Mouse (Mus musculus) embryonic facial prominence, embryonic 13.5 days (tissue): ENCODE measurements around the gene Tkt. TPM values are rescaled to one million over a fixed set of nuclear protein-coding genes. Genes with fewer than 3 reads are reported as not detected.

Experiments used
- ATAC-seq: fragments of 200-750 bp; cut with Nextera tagmentation; 2 replicates; pipeline ENCODE4 v1.8.0; 2017; ENCODE audit warnings: low read depth; ENCODE audit not compliant: insufficient number of reproducible peaks, insufficient read depth, low FRiP score, low TSS enrichment
- H3K27ac ChIP-seq: fragments of 300-500 bp; sonication (generic); 2 replicates; pipeline ENCODE4 v1.5.1; 2015; ENCODE audit warnings: moderate library complexity, mild to moderate bottlenecking, inconsistent platforms
- H3K27me3 ChIP-seq: fragments of 300-500 bp; sonication (generic); 2 replicates; pipeline ENCODE4 v1.6.1; 2015; ENCODE audit warnings: mild to moderate bottlenecking, inconsistent platforms
- H3K36me3 ChIP-seq: fragments of 300-500 bp; sonication (generic); 2 replicates; pipeline ENCODE4 v1.6.1; 2015; ENCODE audit warnings: mild to moderate bottlenecking, inconsistent platforms
- H3K4me1 ChIP-seq: fragments of 300-500 bp; sonication (generic); 2 replicates; pipeline ENCODE4 v1.6.1; 2015; ENCODE audit warnings: inconsistent platforms
- H3K4me2 ChIP-seq: fragments of 300-500 bp; sonication (generic); 2 replicates; pipeline ENCODE4 v1.6.1; 2015; ENCODE audit warnings: moderate library complexity, mild to moderate bottlenecking, inconsistent platforms
- H3K4me3 ChIP-seq: fragments of 300-500 bp; sonication (generic); 2 replicates; pipeline ENCODE4 v1.5.1; 2015; ENCODE audit warnings: mild to moderate bottlenecking, inconsistent platforms
- H3K9ac ChIP-seq: fragments of 300-500 bp; sonication (generic); 2 replicates; pipeline ENCODE4 v1.6.1; 2015; ENCODE audit warnings: mild to moderate bottlenecking, inconsistent platforms
- H3K9me3 ChIP-seq: fragments of 300-500 bp; sonication (generic); 2 replicates; pipeline ENCODE4 v1.6.1; 2016; ENCODE audit warnings: inconsistent platforms
- WGBS: fragments of 180-500 bp; shearing (Covaris S2); methylation state at CpG from one replicate; pipeline ENCODE4 v1.1.7; 2015; ENCODE audit warnings: mixed read lengths; 5-methylcytosine and 5-hydroxymethylcytosine counted together
- polyA plus RNA-seq: library from polyadenylated mRNA; unstranded; fragments of >200 nt; fragmentation: Nextera tagmentation; extraction: Ambion mirVana; gene quantifications from 2 replicates; pipeline ENCODE4 v1.2.1, GENCODE M21; 2015

Gene Tkt
- polyA plus RNA-seq: 220 and 242 TPM in 2 replicates

- ATAC-seq: no peak
- H3K4me2 ChIP-seq: peak within 1 kb of the TSS; percentile 88
- 25% methylated on average over 8 of the region's 8 CpGs for WGBS
- H3K9ac ChIP-seq: peak within 1 kb of the TSS; percentile 91
- H3K4me1 ChIP-seq: peaks cover 30% of the 10 kb centered on the region
- H3K36me3 ChIP-seq: peaks cover 4% of the 10 kb centered on the region; the same call in 1 of the 2 replicates
- no peaks in the 10 kb centered on the region for H3K27me3 ChIP-seq
- peak within 1 kb of the TSS; percentile 76 for H3K4me3 ChIP-seq
- no peaks in the 10 kb centered on the region for H3K9me3 ChIP-seq
- peak within 1 kb of the TSS; percentile 92 for H3K27ac ChIP-seq
Measured at GRCm38 (mm10) chr14:30548131-30548720, at the start of gene Tkt. Tkt (plus strand) TSS chr14:30548359.

DNA sequence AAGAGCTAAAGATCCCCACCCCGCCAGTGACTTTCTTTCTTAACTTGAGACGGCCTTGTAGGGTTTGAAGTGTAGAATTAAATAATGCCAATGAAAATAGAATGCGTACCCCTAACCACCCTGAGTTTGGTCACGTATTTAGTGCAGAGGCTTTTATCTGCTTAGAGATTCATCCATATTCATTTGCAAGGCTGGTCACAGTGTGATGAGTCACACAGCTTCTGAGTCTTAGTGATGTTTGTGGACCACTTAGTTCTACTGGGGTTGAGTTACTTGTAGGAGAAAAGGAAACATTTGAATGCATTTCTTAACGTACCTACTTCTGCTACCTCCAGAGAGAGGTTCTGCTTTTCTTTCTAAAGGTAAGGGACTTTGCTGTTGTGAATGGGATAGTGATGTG lies 43.2 kb upstream of the Tkt start:
- H3K27ac ChIP-seq: no peak overlapping the region
- H3K36me3 ChIP-seq: peaks cover 73% of the 10 kb centered on the region

GRCm38 (mm10) chr14:30510214-30510763 lies 37.9 kb upstream of the Tkt start:
- peaks cover 74% of the 10 kb centered on the region for H3K36me3 ChIP-seq
- peaks cover 5% of the 10 kb centered on the region; the same call in 1 of the 2 replicates for H3K4me1 ChIP-seq
- ATAC-seq: no peak
- no peak overlapping the region for H3K9ac ChIP-seq
- H3K27ac ChIP-seq: no peak overlapping the region
- H3K4me2 ChIP-seq: no peak overlapping the region
- no peaks in the 10 kb centered on the region for H3K27me3 ChIP-seq
- no peak overlapping the region for H3K4me3 ChIP-seq
- WGBS: 93% methylated on average over 6 of the region's 6 CpGs
- H3K9me3 ChIP-seq: no peaks in the 10 kb centered on the region

More for the DNA sequence above, 43.2 kb upstream of the Tkt start:
- no peak overlapping the region for H3K9ac ChIP-seq
- H3K9me3 ChIP-seq: no peaks in the 10 kb centered on the region
- H3K27me3 ChIP-seq: no peaks in the 10 kb centered on the region
- ATAC-seq: no peak
- no peak overlapping the region for H3K4me2 ChIP-seq
- no peak overlapping the region for H3K4me3 ChIP-seq
- H3K4me1 ChIP-seq: peaks cover 7% of the 10 kb centered on the region; the same call in 1 of the 2 replicates
- WGBS: 77% methylated on average over 5 of the region's 5 CpGs

- H3K36me3 ChIP-seq: peaks cover 61% of the 10 kb centered on the region
Measured at GRCm38 (mm10) chr14:30512896-30513295, 35.3 kb upstream of the Tkt start.

DNA sequence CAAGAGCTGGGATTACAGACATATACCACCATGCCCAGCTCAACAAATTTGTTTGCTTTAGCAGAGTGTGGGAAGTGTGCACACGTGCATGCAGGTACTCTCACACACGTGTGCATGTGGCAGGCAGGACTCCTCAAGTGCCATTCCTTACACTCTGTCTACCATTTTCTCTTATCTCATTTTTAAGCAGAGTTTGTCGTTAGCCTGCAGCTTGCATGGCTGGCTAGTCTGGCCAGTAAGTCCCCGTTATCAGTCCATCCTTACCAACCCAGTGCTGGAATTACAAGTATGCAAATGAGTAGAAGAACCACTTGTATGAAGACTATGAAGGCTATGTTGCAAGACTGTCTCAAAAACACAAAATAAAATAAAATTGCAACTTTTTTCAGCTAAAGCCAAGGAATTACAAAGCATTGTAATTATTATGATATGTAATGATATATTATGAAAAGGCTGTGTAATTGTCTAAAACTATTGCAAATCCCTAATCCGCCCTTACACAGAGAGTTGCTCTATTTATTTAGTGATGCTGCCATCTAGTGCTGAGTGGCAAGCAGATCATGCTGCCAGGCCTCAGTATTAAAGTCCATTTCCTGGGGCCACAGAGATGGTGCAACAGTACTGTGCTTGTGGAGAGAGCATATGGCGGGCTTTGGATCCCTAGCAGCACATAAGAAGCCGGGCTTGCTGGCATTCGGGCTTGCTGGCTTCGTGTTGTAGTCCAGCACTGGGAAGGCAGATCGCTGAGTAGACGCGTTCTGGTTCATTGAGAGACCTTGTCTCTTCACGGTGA lies 32.0 kb upstream of the Tkt start:
- Histone ChIP-seq H3K4me1 (no peaks in the 10 kb centered on the region), H3K9me3 (no peaks in the 10 kb centered on the region), H3K4me3 (no peak overlapping the region), H3K27me3 (no peaks in the 10 kb centered on the region), H3K4me2 (no peak overlapping the region), H3K36me3 (peaks cover 73% of the 10 kb centered on the region), H3K9ac (no peak overlapping the region), H3K27ac (no peak overlapping the region)
- 87% methylated on average over 13 of the region's 13 CpGs for WGBS
- no peak for ATAC-seq

More at GRCm38 (mm10) chr14:30512896-30513295, 35.3 kb upstream of the Tkt start:
- Histone ChIP-seq H3K4me3 (no peak overlapping the region), H3K9me3 (no peaks in the 10 kb centered on the region), H3K4me1 (no peaks in the 10 kb centered on the region), H3K27me3 (no peaks in the 10 kb centered on the region), H3K4me2 (no peak overlapping the region), H3K9ac (no peak overlapping the region), H3K27ac (no peak overlapping the region)
- no peak for ATAC-seq
- WGBS: 83% methylated on average over 5 of the region's 5 CpGs

DNA sequence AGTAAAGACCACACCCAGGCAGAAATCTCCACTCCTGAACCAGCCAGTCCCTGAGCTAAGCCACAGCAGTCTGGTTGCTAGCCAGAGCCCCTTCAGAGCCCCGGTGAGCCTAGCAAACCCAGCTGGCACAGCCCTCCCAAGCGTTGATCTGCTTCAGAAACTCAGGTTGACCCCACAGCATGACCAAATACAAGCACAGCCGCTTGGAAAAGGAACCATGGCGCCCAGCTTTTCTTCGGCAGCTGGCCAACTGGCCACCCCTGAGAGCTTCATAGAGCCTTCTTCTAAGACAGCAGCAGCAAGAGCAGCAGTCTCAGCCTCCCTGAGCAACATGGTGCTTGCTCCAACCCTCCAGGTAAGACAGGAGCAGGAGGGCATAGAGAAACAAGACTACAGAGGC lies 28.8 kb upstream of the Tkt start:
- Histone ChIP-seq H3K27ac (no peak overlapping the region), H3K4me2 (no peak overlapping the region), H3K4me3 (no peak overlapping the region), H3K36me3 (peaks cover 81% of the 10 kb centered on the region), H3K4me1 (no peaks in the 10 kb centered on the region), H3K9ac (no peak overlapping the region), H3K27me3 (no peaks in the 10 kb centered on the region), H3K9me3 (no peaks in the 10 kb centered on the region)
- no peak for ATAC-seq
- WGBS: 88% methylated on average over 5 of the region's 5 CpGs

GRCm38 (mm10) chr14:30523356-30523755 lies 24.8 kb upstream of the Tkt start:
- Histone ChIP-seq H3K4me2 (no peak overlapping the region), H3K9me3 (no peaks in the 10 kb centered on the region), H3K4me3 (no peak overlapping the region), H3K27ac (no peak overlapping the region), H3K27me3 (no peaks in the 10 kb centered on the region), H3K9ac (no peak overlapping the region), H3K4me1 (no peaks in the 10 kb centered on the region), H3K36me3 (peaks cover 92% of the 10 kb centered on the region)
- WGBS: 72% methylated on average over 6 of the region's 6 CpGs
- ATAC-seq: no peak

- H3K9me3 ChIP-seq: no peaks in the 10 kb centered on the region
- peaks cover 48% of the 10 kb centered on the region for H3K36me3 ChIP-seq
- H3K27me3 ChIP-seq: no peaks in the 10 kb centered on the region
- no peak for ATAC-seq
- no peak overlapping the region for H3K9ac ChIP-seq
- 88% methylated on average over 10 of the region's 10 CpGs for WGBS
- H3K4me3 ChIP-seq: no peak overlapping the region
- H3K4me1 ChIP-seq: 0 out of 2 replicates have a peak, but pooled peaks cover 2% of the 10 kb centered on the region
- H3K4me2 ChIP-seq: no peak overlapping the region
- H3K27ac ChIP-seq: no peak overlapping the region
Measured at GRCm38 (mm10) chr14:30528392-30528791, 19.8 kb upstream of the Tkt start.

DNA sequence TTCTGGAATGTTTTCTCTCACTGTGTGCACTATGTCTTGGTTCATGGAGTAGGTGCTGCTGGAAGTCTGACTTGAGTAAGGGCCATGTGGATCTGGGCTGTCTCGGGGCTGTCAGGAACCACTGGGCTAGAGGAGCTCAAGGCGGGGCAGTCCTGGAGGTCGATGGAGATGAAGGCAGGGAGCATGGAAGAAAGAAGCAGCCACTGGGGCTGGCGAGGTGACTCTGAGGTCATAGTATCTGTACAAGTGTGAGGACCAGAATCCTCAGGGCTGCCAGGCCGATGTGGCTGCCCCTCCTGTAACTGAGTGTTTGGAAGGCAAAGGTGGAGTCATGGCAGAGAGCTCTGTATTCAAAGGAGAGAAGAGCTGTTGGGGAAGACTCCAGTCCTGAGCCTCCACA lies 19.2 kb upstream of the Tkt start:
- no peak overlapping the region for H3K4me2 ChIP-seq
- no peaks in the 10 kb centered on the region for H3K27me3 ChIP-seq
- 87% methylated on average over 5 of the region's 5 CpGs for WGBS
- no peaks in the 10 kb centered on the region for H3K9me3 ChIP-seq
- no peak for ATAC-seq
- H3K4me1 ChIP-seq: 0 out of 2 replicates have a peak, but pooled peaks cover 2% of the 10 kb centered on the region
- no peak overlapping the region for H3K27ac ChIP-seq
- no peak overlapping the region for H3K4me3 ChIP-seq
- peaks cover 42% of the 10 kb centered on the region for H3K36me3 ChIP-seq
- no peak overlapping the region for H3K9ac ChIP-seq

GRCm38 (mm10) chr14:30529454-30529853 lies 18.7 kb upstream of the Tkt start:
- Histone ChIP-seq H3K9ac (no peak overlapping the region), H3K27me3 (no peaks in the 10 kb centered on the region), H3K36me3 (peaks cover 38% of the 10 kb centered on the region), H3K27ac (no peak overlapping the region), H3K4me3 (no peak overlapping the region), H3K4me2 (no peak overlapping the region), H3K4me1 (0 out of 2 replicates have a peak, but pooled peaks cover 2% of the 10 kb centered on the region), H3K9me3 (no peaks in the 10 kb centered on the region)
- 93% methylated on average over 12 of the region's 12 CpGs for WGBS
- no peak for ATAC-seq

DNA sequence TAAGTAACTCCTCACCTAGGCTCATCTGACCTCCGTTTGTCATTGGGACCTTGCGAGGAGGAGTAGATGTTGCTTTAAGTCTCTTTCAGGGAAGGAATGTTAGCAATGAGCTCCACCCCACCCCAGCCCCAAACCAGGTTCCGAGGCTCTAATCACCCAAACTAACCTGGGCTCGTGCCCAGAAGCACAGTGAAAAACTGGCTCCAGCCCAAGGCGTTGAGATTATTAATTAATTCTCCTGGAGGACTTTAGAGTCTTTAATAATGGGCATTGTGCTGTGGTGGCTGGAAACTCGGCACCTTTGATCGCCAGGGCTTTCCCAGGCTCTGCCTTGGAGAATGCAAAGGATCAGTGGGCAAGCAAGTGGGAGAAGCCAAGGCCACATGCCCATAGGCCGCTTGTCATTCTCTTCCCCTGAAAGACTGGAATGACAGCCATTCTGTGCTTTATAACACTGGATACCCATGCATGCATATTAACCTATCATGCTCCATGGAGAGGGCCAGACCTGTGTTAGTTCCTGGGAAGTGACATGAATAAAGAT lies 17.4 kb upstream of the Tkt start:
- Histone ChIP-seq H3K36me3 (peaks cover 25% of the 10 kb centered on the region), H3K4me3 (no peak overlapping the region), H3K4me1 (0 out of 2 replicates have a peak, but pooled peaks cover 2% of the 10 kb centered on the region), H3K27me3 (no peaks in the 10 kb centered on the region), H3K27ac (no peak overlapping the region), H3K9ac (no peak overlapping the region), H3K9me3 (no peaks in the 10 kb centered on the region), H3K4me2 (no peak overlapping the region)
- 72% methylated on average over 8 of the region's 8 CpGs for whole genome bisulfite sequencing
- no peak for ATAC-seq
